Mouse (Mus musculus): ENCODE measurements around the gene Sae1. TPM values are rescaled to one million over a fixed set of nuclear protein-coding genes. Genes with fewer than 3 reads are reported as not detected.

The Sae1 gene
- polyA plus RNA-seq, 1 experiment from 2014 or later = 297 TPM

Other genes with a start within 250 kb of the Sae1 start
- gene Meis3, start 212.7 kb downstream of the Sae1 start, polyA plus RNA-seq (2015; fragmentation: Nextera tagmentation; extraction: Ambion mirVana) = 99.6 and 118 TPM in 2 replicates
- gene Dhx34, start 165.8 kb downstream of the Sae1 start, polyA plus RNA-seq (2015; fragmentation: Nextera tagmentation; extraction: Ambion mirVana) = 13.9 and 15.5 TPM in 2 replicates
- gene C5ar2, start 143.7 kb downstream of the Sae1 start, polyA plus RNA-seq (2015; fragmentation: Nextera tagmentation; extraction: Ambion mirVana) = 0.16 TPM in 1 of 2 replicates, not detected in the other
- gene C5ar1, start 128.3 kb downstream of the Sae1 start, polyA plus RNA-seq (2015; fragmentation: Nextera tagmentation; extraction: Ambion mirVana) = 1.2 and 2.0 TPM in 2 replicates
- gene Inafm1, start 114.2 kb downstream of the Sae1 start, polyA plus RNA-seq (2015; fragmentation: Nextera tagmentation; extraction: Ambion mirVana) = 23.3 and 27.2 TPM in 2 replicates
- gene Ccdc9, start 101.0 kb downstream of the Sae1 start, polyA plus RNA-seq (2015; fragmentation: Nextera tagmentation; extraction: Ambion mirVana) = 25.0 and 29.4 TPM in 2 replicates
- gene Bbc3, start 79.4 kb downstream of the Sae1 start, polyA plus RNA-seq (2015; fragmentation: Nextera tagmentation; extraction: Ambion mirVana) = 17.6 and 18.9 TPM in 2 replicates
- gene Zc3h4, start 13.1 kb upstream of the Sae1 start, polyA plus RNA-seq (2015; fragmentation: Nextera tagmentation; extraction: Ambion mirVana) = 18.6 and 19.3 TPM in 2 replicates
- 65.1 and 66.7 TPM in 2 replicates for gene Tmem160, start 65.0 kb upstream of the Sae1 start, polyA plus RNA-seq (2015; fragmentation: Nextera tagmentation; extraction: Ambion mirVana)
- 7.6 and 8.2 TPM in 2 replicates for gene Npas1, start 89.9 kb upstream of the Sae1 start, polyA plus RNA-seq (2015; fragmentation: Nextera tagmentation; extraction: Ambion mirVana)
- gene Arhgap35, start 227.2 kb upstream of the Sae1 start, polyA plus RNA-seq (2015; fragmentation: Nextera tagmentation; extraction: Ambion mirVana) = 41.2 and 41.5 TPM in 2 replicates